Mouse (Mus musculus): ENCODE measurements at regions not wholly inside any gene's neighbourhood (a gene's known extent, or its start where the extent isn't known, plus 50 kb on each side); places are given as distances from the start of the nearest gene placed in this dataset.

- H3K4me1 ChIP-seq (replicated peaks; ENCODE audit: control insufficient read depth, insufficient read depth, low read length) = no peaks in the 10 kb centered on the region
- DNase-seq (ENCODE audit: low spot score) = no peak
- ATAC-seq (replicated peaks; ENCODE audit: low FRiP score) = no peak
- no peaks in the 10 kb centered on the region for H3K36me3 ChIP-seq (ENCODE audit: control insufficient read depth, insufficient read depth, low read length)
- no peaks in the 10 kb centered on the region for H3K9me3 ChIP-seq (ENCODE audit: control insufficient read depth, low read length)
- H3K27ac ChIP-seq (ENCODE audit: low read depth, low read length) = no peak overlapping the region
- no peak overlapping the region for H3K4me2 ChIP-seq (ENCODE audit: low read depth, low read length, severe bottlenecking)
- H3K9ac ChIP-seq (ENCODE audit: low read length) = no peak overlapping the region
- H3K27me3 ChIP-seq (ENCODE audit: control insufficient read depth, insufficient read depth, low read length) = no peaks in the 10 kb centered on the region
- 63% methylated on average over 3 of the region's 3 CpGs for WGBS
- no peak overlapping the region for H3K4me3 ChIP-seq (ENCODE audit: low read depth, low read length)
These were observed 881.2 kb upstream of the Apob start for GRCm38 (mm10) chr12:7096221-7096620.

- no peak for DNase-seq (ENCODE audit: low spot score)
These were observed 838.4 kb upstream of the Apob start for GRCm38 (mm10) chr12:7139044-7139443.

More at GRCm38 (mm10) chr12:7139044-7139443, 838.4 kb upstream of the Apob start:
- 86% methylated on average over 3 of the region's 3 CpGs for WGBS
- H3K9me3 ChIP-seq (ENCODE audit: control insufficient read depth, low read length) = no peaks in the 10 kb centered on the region
- H3K4me2 ChIP-seq (ENCODE audit: low read depth, low read length, severe bottlenecking) = no peak overlapping the region
- H3K4me1 ChIP-seq (replicated peaks; ENCODE audit: control insufficient read depth, insufficient read depth, low read length) = no peaks in the 10 kb centered on the region
- no peak for ATAC-seq (replicated peaks; ENCODE audit: low FRiP score)
- H3K9ac ChIP-seq (ENCODE audit: low read length) = no peak overlapping the region
- H3K27ac ChIP-seq (ENCODE audit: low read depth, low read length) = no peak overlapping the region
- no peaks in the 10 kb centered on the region for H3K36me3 ChIP-seq (ENCODE audit: control insufficient read depth, insufficient read depth, low read length)
- no peak overlapping the region for H3K4me3 ChIP-seq (ENCODE audit: low read depth, low read length)
- no peaks in the 10 kb centered on the region for H3K27me3 ChIP-seq (ENCODE audit: control insufficient read depth, insufficient read depth, low read length)

All from forebrain, embryonic 11.5 days (tissue).